Mouse (Mus musculus): Measurements from ENCODE around the gene Kirrel.

GRCm38 (mm10) chr3:87077681-87078080 is 96.9 kb downstream of the Kirrel start:
- TF ChIP-seq CTCF (IDR thresholded peaks at IDR 0.05; ENCODE audit: extremely low read depth, insufficient read depth, insufficient read length, insufficient replicate concordance) (no peak), POLR2A (IDR thresholded peaks at IDR 0.05; ENCODE audit: low read depth, low read length) (no peak)

Data from spleen, adult 2 months (tissue).